Mouse (Mus musculus) gastrocnemius, postnatal 4 days (tissue): ENCODE results near the gene Nucb2. TPM values are rescaled to one million over a fixed set of nuclear protein-coding genes. Genes with fewer than 3 reads are reported as not detected.

Experiments used
- DNase-seq, 2 experiments: peaks; one replicate each; pipeline ENCODE4 v3.0.0; 2021 to 2022; ENCODE audit warnings: low spot score in 2 of 2, mixed read lengths in 2 of 2
- long read RNA-seq, 2 experiments: library from polyadenylated mRNA; stranded (forward); transcript quantifications; one replicate each; pipeline ENCODE4 v2.0.0; 2021
- total RNA-seq, 2 experiments: library from RNA; stranded (reverse); gene quantifications; 2 replicates each; pipeline ENCODE4 v1.2.3; 2021

Nucb2 gene
- 10 to 100 TPM; 24.3 to 27.8 TPM for total RNA-seq
- long read RNA-seq, experiment 1, transcript Nucb2-201 (14 exons, 1,685 nt) = major isoform, 21 of 36 reads
- long read RNA-seq, experiment 1, partial matches to known transcripts = 2 of 36 reads
- long read RNA-seq, experiment 1, other reads (novel, unspliced or antisense) = 10 of 36 reads
- long read RNA-seq, experiment 2, transcript Nucb2-201 (14 exons, 1,685 nt) = major isoform, 27 of 38 reads
- long read RNA-seq, experiment 2, partial matches to known transcripts = 4 of 38 reads
- long read RNA-seq, experiment 2, other reads (novel, unspliced or antisense) = 5 of 38 reads

DNA sequence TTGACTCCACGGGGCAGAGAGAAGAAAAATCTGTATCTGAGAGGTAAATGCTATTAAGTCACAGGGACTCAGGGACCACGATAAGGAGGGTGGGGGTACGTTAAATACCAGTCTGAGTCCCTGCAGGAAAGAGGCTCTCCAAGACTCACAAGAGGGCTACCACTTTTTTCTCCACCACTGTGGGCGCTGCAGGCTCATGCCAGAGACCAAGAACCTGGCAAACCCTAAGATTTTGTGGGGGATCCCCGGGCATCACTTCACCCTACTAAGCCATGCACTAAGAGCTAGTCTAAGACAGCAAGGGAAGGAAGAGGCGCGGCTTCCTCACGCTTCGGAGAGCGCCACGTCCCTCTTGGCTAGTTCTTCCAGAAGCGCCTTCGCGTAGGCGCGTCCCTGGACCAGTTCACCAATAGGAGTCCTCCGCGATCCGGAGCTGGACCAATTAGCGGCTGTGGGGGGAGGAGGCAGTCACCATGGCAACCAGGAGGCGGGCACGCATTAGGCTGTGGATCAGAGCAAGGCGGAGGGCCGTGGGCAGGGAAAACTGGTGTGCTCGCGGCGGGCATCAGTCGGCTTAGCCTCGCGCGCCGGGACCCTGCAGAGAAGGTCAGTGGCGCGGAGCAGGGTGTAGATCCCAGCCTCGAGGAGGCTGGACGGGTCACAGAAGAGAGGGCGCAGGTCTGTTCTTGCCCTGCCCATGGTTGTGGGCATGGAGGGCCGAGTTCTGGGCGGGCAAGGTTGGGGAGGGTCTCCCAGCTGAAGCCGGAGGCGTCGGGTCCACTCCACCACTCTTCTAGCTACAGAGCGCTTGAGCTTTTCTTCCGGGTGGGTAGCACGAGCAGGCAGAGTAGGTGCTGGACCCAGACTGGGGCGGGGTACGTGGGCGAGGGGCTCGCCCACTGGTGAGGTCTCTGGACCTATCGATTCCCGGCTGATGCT, at the start of gene Nucb2:
TSS of gene Nucb2 (plus strand) at position 491 of the 939 bp plus-strand sequence.
- peak; percentile 97 for DNase-seq

DNA sequence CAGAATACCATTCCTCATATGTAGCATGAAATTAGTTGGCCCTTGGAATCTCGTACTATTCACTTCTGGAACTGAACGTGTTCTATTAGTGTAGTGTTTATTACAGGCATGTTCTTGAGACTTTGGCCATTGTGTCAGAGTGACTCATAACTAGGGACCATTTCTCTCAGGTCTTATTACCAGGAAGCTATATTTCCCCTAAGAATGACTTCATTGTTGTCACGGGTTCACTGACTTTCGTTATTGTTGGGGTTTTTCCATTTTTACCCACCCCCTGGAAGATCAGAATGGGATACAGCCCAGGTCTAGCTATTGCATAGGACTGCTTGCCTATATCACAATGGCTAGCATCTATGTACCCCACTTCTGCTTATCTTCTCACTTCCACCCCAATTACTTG, 47.2 kb upstream of the Nucb2 start:
- DNase-seq = no peak

GRCm38 (mm10) chr7:116457391-116457790, 46.8 kb upstream of the Nucb2 start:
- no peak for DNase-seq

- DNase-seq = no peak
Measured at GRCm38 (mm10) chr7:116458985-116459441, 45.2 kb upstream of the Nucb2 start.

- no peak for DNase-seq
Measured at GRCm38 (mm10) chr7:116462114-116462513, 42.1 kb upstream of the Nucb2 start.

DNA sequence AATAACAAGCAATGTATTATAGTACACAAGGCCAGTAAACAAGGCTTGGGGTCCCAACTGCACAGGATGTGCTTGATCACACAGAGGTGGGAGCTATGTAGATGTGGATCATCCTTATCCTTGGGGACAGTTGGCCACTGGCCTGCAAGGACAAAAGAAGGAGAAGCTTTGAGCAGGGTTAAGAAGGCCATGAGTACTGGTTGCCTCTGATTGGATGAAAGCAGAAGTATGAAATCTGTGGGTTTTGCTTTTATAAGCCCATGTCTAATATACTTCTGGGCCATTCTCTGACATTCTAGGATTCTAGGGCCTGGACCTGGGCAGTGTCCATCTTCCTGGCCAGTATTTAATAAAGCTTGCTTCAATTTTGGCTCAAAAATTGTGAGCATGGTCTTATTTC, 28.3 kb upstream of the Nucb2 start:
- DNase-seq = no peak

GRCm38 (mm10) chr7:116476264-116476663, 27.9 kb upstream of the Nucb2 start:
- no peak for DNase-seq

GRCm38 (mm10) chr7:116483106-116483505, 21.1 kb upstream of the Nucb2 start:
- DNase-seq = no peak

DNA sequence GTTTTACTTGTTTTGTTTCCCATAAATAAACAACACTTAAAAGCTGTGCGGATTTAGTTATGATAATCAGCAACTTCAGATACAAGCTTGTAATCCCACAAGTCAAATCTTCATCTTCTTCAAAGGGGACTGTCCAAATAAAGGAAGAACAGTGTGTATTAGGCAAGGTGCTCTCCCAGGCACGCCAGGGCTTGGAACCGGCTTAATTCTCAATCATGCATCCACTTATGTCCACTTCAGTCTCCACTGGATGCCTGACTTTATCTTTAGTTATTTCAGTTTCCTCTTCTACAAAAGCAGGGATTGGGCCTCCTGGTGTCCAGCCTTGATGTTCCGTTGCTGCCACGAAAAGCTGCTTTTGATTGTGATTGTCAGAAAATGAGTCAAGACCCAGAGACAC, 20.4 kb upstream of the Nucb2 start:
- DNase-seq = no peak

- DNase-seq = no peak
Measured at GRCm38 (mm10) chr7:116484213-116484612, 20.0 kb upstream of the Nucb2 start.

DNA sequence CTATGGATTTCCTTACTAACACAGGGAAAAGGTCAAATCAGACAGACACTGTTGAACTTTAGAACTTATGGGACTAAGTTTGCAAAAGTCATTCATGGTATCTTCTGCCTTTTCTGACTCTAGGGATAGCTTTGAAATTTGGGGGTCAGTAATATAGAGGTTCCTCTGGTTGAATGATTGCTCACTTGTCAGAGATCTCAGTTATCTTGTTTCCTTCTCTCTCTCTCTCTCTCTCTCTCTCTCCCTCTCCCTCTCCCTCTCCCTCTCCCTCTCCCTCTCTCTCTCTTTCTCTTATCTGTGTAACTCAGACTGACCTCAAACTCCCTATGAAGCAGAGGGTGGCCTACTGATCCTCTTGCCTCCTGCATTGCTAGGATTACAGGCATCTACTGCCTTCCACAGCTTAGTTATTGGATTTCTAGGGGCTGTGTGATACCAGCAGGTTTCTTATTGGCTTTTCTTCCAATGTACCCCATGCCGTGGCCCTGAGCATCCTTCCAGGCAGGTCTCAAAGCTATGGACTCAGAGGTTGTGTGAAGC, 19.0 kb upstream of the Nucb2 start:
- DNase-seq = no peak

- DNase-seq = no peak
Measured at GRCm38 (mm10) chr7:116491113-116491512, 13.1 kb upstream of the Nucb2 start.

- no peak for DNase-seq
Measured at GRCm38 (mm10) chr7:116493267-116494003, 10.7 kb upstream of the Nucb2 start.

DNA sequence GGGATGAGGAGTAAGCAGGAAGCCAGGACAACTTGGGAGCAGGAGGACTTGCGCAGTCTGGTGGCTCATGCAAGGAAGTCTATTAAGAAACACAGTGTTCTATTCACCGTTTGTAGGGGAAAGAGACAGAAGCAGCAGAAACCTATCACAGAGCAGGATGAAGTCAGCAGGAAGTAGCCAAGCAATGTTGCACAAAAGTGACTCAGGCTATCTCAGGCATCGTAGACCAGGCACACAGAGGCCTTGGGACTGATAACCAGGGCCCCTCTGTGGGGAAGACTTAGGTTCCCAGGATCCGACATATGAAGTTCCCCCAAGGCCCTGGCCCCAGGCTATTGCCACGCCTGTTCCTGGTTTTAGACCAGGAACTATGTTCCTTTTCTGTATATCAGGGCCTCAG, 9.6 kb upstream of the Nucb2 start:
- DNase-seq = no peak

DNA sequence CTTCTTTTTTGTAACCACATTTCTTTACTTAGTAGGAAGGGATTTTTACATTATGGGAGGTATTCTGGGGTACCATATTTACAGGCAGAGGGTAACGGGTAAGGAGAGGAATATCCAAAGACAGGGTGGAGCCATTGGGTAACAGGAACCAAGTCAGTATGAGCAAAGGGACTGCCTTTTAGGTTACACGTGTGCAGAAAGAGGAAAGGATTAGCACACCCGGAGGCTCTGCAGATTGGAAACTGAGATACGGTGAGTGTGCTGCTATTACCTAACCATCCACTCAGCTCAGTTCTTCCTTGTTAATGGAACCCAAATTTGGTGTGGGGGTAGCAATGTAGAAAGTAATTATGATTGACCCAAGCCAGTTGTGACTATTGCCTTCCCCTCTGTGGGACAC, 7.4 kb upstream of the Nucb2 start:
- DNase-seq = no peak

- DNase-seq = no peak
Measured at GRCm38 (mm10) chr7:116504818-116505170, 625 bp downstream of the Nucb2 start.

DNA sequence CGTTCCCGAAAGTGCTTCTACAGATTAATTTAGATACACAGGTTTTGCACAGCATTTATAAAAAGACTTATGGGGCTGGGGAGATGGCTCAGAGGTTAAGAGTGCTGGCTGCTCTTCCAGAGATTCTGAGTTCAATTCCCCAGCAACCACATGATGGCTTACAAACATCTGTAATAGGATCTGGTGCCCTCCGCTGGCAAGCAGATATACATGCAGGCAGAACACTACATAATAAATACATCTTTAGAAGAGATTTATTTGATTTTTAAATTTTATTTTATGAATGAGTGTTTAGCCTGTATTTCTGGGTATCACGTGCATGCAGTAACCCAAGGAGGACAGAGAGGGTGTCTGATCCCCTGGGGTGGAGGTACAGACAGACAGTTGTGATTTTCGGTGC, 9.9 kb downstream of the Nucb2 start:
- DNase-seq = no peak

DNA sequence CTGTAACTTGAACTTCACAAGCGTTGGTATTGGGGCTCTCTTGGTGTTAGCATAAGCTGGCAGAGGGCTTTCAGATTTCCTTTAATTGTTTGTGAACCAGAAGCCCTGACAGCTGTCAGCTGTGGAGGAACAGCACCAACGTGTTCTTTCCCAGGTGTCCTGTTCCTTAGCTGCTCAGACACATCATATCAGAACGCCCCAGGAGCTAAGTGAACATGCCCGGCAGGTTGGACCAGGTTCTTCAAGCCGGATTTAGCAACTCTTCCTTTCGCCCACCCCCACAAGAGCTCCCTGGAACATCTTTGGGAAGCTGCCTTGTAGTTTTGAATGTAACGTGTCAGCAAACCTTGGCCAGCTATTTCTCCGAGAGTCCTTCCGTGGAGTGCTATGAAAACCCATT, 10.4 kb downstream of the Nucb2 start:
- no peak for DNase-seq

DNA sequence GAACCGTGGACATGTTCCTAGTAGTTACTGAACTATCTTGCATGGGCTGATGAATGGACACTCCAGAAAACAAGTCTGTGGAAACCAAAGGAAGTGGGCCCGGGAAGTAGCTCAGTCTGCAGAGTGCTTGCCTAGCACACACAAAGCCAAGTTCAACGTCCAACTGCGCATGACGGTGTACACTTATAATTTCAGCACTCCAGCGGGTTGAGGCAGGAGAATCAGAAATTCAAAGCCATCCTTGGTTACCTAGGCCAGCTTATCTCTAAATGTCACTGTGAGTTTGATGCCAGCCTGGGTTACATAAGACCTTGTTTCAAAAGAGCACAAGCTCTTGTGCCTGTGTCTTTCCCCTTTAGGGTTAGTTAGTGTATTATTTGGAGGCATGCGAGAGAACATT, 10.9 kb downstream of the Nucb2 start:
- DNase-seq = no peak

- DNase-seq = no peak
Measured at GRCm38 (mm10) chr7:116515514-116516135, 11.5 kb downstream of the Nucb2 start.

DNA sequence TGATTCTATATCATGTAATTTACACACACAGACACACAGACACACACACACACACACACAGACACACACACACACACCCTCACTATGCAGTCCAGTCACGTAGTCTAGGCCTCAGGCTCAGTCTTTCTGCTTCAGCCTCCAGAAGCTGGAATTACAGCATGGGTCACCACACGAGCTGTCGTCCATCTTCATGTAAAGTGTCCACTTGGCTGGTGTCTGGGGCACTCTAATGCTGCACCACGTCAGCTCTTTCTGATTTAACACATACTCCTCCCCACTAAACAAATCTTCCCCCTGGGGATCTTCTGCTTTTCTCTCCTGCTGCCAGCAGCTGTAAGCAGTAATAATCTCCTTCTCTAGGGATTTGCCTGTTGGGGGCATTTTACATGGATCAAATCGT, 13.1 kb downstream of the Nucb2 start:
- DNase-seq = no peak
